Mouse (Mus musculus): ENCODE data around the gene Ehbp1. TPM values are rescaled to one million over a fixed set of nuclear protein-coding genes. Genes with fewer than 3 reads are reported as not detected.

Gene Ehbp1
- total RNA-seq, 2 experiments from 2014 or later: 14.0 to 15.6 TPM

- intact Hi-C loops (cut with DNase I; ENCODE audit: low total_unique reads): loop anchor here (10.0 kb wide), 2 partner anchors 212 to 552 kb away; no protein-coding TSS in a partner anchor
- no peak for DNase-seq
Measured at GRCm38 (mm10) chr11:22206611-22207010, 135.5 kb downstream of the Ehbp1 start.

GRCm38 (mm10) chr11:22206191-22206590 is 135.9 kb downstream of the Ehbp1 start:
- no peak for DNase-seq
- intact Hi-C loops (cut with DNase I; ENCODE audit: low total_unique reads): loop anchor here (10.0 kb wide), 2 partner anchors 211 to 551 kb away; no protein-coding TSS in a partner anchor

DNA sequence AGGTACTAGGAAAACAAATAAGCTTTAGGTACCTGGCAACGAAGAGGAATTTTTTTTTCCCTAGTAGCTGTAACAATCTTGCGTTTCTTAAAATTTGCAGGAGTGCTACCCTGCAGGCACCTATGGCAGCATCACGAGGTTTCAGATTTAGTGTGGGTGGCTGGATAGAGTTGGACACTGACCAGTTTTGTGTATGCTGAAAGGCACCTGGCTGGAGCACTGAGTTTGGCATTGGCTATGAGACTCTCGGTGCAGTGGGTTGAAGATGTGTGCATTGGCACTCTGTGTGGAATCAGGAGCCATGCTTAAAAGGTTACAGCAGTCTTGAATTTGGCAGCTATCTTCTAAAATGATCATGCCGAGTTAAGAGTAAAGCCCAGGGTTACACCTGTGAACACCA is 138.7 kb downstream of the Ehbp1 start:
- no peak for DNase-seq
- intact Hi-C loops (cut with DNase I; ENCODE audit: low total_unique reads): loop anchor here (10.0 kb wide), 2 partner anchors 209 to 549 kb away; no protein-coding TSS in a partner anchor

GRCm38 (mm10) chr11:22201125-22201524 is 141.0 kb downstream of the Ehbp1 start:
- intact Hi-C loops (cut with DNase I; ENCODE audit: low total_unique reads): loop anchor here (10.0 kb wide), 2 partner anchors 206 to 546 kb away; no protein-coding TSS in a partner anchor
- no peak for DNase-seq

- intact Hi-C loops (cut with DNase I; ENCODE audit: low total_unique reads): loop anchor here (10.0 kb wide), 2 partner anchors 205 to 545 kb away; no protein-coding TSS in a partner anchor
- no peak for DNase-seq
Measured at GRCm38 (mm10) chr11:22199881-22200280, 142.2 kb downstream of the Ehbp1 start.

GRCm38 (mm10) chr11:22198406-22198805 is 143.7 kb downstream of the Ehbp1 start:
- intact Hi-C loops (cut with DNase I; ENCODE audit: low total_unique reads): no loop called here

GRCm38 (mm10) chr11:22197935-22198334 is 144.2 kb downstream of the Ehbp1 start:
- peak; percentile 10 for DNase-seq
- intact Hi-C loops (cut with DNase I; ENCODE audit: low total_unique reads): no loop called here

More at GRCm38 (mm10) chr11:22198406-22198805, 143.7 kb downstream of the Ehbp1 start:
- DNase-seq: no peak

DNA sequence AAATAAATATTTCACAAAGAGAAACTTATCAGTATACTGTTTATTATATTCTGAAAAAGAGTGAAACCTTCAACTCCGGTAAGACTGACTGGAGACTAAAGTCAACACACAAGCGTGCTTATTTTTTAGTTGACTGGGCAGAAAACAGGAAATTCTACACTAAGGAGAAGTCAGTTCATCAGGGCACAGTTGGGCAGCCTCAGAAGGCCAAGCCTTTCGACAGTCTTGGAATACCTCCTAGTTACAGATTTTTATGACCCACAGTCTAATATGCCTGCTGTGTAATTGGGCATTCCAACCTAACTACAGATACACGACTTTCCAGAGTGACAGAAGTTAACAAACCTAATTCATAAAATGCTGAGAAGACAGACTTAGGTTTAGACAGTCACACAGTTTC is 145.3 kb downstream of the Ehbp1 start:
- no peak for DNase-seq
- intact Hi-C loops (cut with DNase I; ENCODE audit: low total_unique reads): no loop called here

GRCm38 (mm10) chr11:22194607-22195006 is 147.5 kb downstream of the Ehbp1 start:
- no peak for DNase-seq
- intact Hi-C loops (cut with DNase I; ENCODE audit: low total_unique reads): no loop called here

GRCm38 (mm10) chr11:22190576-22190975 is 151.5 kb downstream of the Ehbp1 start:
- no peak for DNase-seq
- intact Hi-C loops (cut with DNase I; ENCODE audit: low total_unique reads): no loop called here

DNA sequence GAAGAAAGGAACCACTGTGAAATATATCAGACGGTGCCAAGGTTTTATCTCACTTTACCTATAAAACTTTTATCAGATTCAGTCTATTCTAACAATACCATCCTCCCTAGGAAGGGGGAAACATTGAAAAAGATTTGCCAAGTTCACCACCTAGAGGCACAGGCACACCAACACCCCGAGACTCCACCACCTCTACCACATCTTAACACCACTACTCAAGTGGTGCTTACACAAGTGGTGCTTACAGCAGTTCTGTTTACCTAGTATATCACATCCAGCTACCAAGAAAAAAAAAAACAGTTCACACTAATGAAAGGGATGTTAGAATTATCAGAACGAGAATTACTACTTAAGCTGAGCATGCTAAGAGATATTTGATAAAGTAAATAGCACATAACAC is 152.1 kb downstream of the Ehbp1 start:
- DNase-seq: no peak
- intact Hi-C loops (cut with DNase I; ENCODE audit: low total_unique reads): no loop called here

GRCm38 (mm10) chr11:22181530-22182501 is 160.3 kb downstream of the Ehbp1 start:
- intact Hi-C loops (cut with DNase I; ENCODE audit: low total_unique reads): no loop called here
- no peak for DNase-seq

DNA sequence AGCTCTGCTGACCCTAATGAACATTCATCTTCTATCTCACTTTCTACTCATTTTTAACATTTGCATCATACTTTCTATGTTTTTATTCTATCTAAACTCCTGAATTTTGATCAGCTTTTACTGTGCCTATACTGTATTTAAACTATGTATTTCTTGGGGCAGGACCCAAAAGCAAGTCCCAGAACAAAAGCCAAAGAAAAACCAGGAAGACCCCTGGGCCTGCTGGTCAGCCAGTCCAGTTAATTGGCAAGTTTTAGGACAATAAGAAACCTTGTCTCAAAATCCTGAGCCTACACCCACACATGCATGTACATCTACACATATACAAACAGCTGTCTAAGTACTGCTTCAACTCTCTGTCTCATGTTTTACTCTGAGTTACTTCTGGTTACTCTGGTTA is 161.9 kb downstream of the Ehbp1 start:
- DNase-seq: no peak
- intact Hi-C loops (cut with DNase I; ENCODE audit: low total_unique reads): no loop called here

DNA sequence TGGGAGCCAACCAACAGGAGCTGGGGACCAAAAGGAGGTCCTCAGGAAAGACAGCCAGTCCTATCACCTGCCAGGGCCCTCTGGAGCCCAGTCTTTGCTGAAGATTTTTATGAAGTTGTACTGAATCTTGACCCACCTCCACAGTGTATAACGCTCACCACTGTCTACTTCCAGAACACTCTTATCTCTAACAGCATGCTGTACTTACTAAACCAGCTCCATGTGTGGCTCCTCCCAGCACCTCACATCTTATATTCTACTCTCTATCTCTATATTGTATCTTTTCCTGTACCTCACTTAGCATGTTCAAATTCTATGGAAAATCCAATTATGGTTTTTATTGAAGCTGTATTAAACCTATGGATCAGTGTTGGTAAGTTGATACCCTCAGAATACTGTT is 163.5 kb downstream of the Ehbp1 start:
- DNase-seq: no peak
- intact Hi-C loops (cut with DNase I; ENCODE audit: low total_unique reads): no loop called here

DNA sequence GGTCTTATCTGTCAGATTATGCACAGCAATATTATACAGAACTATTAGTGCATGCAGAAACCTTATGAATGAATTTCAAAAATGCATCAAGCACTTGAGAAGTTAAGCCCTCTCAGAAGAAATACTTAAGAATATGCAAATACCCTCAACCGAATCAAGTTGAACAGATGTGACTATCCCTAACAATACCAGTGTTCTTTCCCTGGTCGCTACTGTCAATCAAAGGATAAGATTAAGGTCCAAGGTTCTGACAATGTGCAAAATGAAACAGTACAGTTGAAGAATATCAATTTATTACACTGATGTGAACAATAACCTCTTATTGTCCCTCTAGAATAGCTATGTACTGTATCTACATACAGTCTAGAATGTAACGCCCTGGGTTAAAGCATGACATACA is 167.8 kb downstream of the Ehbp1 start:
- DNase-seq: no peak

DNA sequence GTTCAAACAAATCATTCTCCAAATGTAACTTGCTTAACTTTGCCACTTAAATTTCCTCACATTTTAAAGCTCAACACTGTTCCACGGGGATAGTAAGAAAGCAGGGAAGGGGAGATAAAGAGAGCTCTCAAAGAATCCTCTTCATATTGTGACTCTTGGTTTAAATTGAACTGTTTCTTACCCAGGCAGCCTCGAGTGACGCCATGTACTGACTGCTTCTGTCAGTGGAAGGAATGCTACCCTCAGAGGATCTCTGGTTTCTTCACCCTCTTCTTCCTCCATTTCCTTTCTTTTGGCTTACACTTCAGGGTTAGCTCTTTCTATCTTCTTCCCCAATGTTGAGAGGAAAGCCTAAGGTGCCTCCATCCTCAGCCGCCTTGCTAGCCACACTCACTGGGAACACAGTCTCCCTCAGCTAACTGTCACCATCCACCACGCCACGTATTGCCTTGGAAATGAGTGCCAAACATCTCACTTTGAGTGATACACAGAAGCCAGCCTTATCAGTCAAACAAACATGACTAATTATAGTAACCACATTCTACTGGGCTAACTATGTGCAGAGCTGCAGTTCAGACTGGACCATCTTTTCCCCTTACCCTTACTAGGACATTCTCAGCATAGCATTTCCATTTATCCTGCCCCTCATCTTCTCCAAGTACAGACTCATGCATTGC is 171.0 kb downstream of the Ehbp1 start:
- DNase-seq: no peak
- intact Hi-C loops (cut with DNase I; ENCODE audit: low total_unique reads): no loop called here

More for the DNA sequence above, 167.8 kb downstream of the Ehbp1 start:
- intact Hi-C loops (cut with DNase I; ENCODE audit: low total_unique reads): no loop called here

GRCm38 (mm10) chr11:22157882-22158281 is 184.2 kb downstream of the Ehbp1 start:
- intact Hi-C loops (cut with DNase I; ENCODE audit: low total_unique reads): no loop called here
- no peak for DNase-seq

DNA sequence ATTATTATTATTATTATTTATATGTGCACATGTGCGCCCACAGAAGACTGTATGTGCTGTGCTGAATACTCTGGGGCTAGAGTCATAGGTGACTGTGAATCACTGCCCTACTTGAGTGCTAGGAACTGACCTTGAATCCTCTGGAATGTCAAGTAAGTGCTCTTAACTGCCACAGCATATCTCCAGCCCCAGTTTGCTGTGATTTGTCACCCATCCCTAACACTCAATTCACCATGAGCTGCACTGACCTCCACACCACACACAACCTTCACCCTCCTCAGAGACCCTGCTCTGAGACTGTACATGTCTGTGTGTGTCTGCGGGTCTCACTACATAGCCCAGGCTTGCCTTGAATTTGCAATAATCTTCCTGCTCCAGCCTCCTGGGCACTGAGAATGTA is 185.9 kb downstream of the Ehbp1 start:
- intact Hi-C loops (cut with DNase I; ENCODE audit: low total_unique reads): no loop called here
- no peak for DNase-seq

GRCm38 (mm10) chr11:22155366-22156095 is 186.6 kb downstream of the Ehbp1 start:
- intact Hi-C loops (cut with DNase I; ENCODE audit: low total_unique reads): no loop called here

More at GRCm38 (mm10) chr11:22155366-22156095, 186.6 kb downstream of the Ehbp1 start:
- DNase-seq: no peak

Measured in gastrocnemius, postnatal 14 days (tissue).